ENCODE assay signal across 8 mouse cellular contexts in genomic region chr8:71462786-71463185, GRCm38 (mm10). TPM values are rescaled to one million over a fixed set of nuclear protein-coding genes. Genes with fewer than 3 reads are reported as not detected.
A peak's percentile ranks its signal among the peaks of the same experiment; 100 is the strongest.
DNase-seq lines count a peak whose midpoint lies in the region.

No protein-coding gene starts in this region.

- no peaks in the 10 kb centered on the region; the same call in 1 of the 2 replicates for H3K79me2 ChIP-seq in macrophage (ENCODE audit: inconsistent target)

- WGBS in macrophage (ENCODE audit: missing documents) = 11% methylated on average over 16 of the region's 16 CpGs

- no peak overlapping the region for H3K27ac ChIP-seq in macrophage

- intact Hi-C loops in heart, postnatal 14 days (cut with DNase I) = loop anchor here (2.0 to 5.0 kb wide), 4 partner anchors 20 to 190 kb away; partner anchors contain the start of genes Haus8, Myo9b, Nr2f6 and Use1

- no peaks in the 10 kb centered on the region for H3K27me3 ChIP-seq in splenic B cell, adult 2 months (ENCODE audit: control insufficient read depth, insufficient read depth, low read length, poor library complexity, severe bottlenecking)

- peak; percentile 95 for DNase-seq in CD4-positive, CD25-positive, alpha-beta regulatory T cell, adult 2 months (ENCODE audit: low read depth, low spot score)
- peak; percentile 86 for DNase-seq in Muller cell, postnatal 12 days (ENCODE audit: inconsistent ontology term)
- DNase-seq in embryo, embryonic 11 days = peak; percentile 60
- peak; percentile 45 to 54 for DNase-seq in heart, postnatal 14 days
- peak; percentile 58 to 68 for DNase-seq in layer of hippocampus, postnatal 14 days (ENCODE audit: low spot score in 2 of 2)
- peak; percentile 77 for DNase-seq in splenic B cell, adult 2 months (ENCODE audit: low read depth, low spot score)
- no peak for DNase-seq in urinary bladder, postnatal 25 days (ENCODE audit: low spot score)

- no peaks in the 10 kb centered on the region for H3K36me3 ChIP-seq in macrophage (ENCODE audit: inconsistent target)
- no peaks in the 10 kb centered on the region; the same call in none of the 2 replicates for H3K36me3 ChIP-seq in splenic B cell, adult 2 months (ENCODE audit: control insufficient read depth, insufficient read depth, low read length, poor library complexity, severe bottlenecking)

- H3K4me3 ChIP-seq in macrophage (ENCODE audit: inconsistent target) = peak overlapping the region; percentile 50

RNA-seq across cellular contexts. Expression of gene Abhd8, which starts 0.7 kb away (rescaled TPM):
- total RNA-seq in heart, postnatal 14 days (2021) = 10 to 100 TPM; 29.1 to 31.9 TPM
- total RNA-seq in layer of hippocampus, postnatal 14 days (2021) = 100 to 1,000 TPM; 179 to 181 TPM
- total RNA-seq in macrophage (2018; cell fraction: chromatin; rRNA removed) = 1 to 10 TPM in 13 of 26 experiments, under 1 TPM in 8, not detected in 5; 0.29 to 6.2 (median 1.4) TPM
- 10 to 100 TPM in 8 of 26 experiments, 1 to 10 TPM in 18; 4.8 to 13.6 (median 7.7) TPM for total RNA-seq in macrophage (2018; cell fraction: cytosol; rRNA removed)
- total RNA-seq in macrophage (2018; cell fraction: nucleus; rRNA removed) = 1 to 10 TPM in 25 of 26 experiments, under 1 TPM in 1; 0.64 to 4.5 (median 2.2) TPM
- 3.6 to 9.9 TPM (median 9.8 TPM) in 3 replicates for polyA plus RNA-seq in macrophage (2018)

RNA-seq across cellular contexts. Expression of gene Mrpl34, which starts 2.0 kb away (rescaled TPM):
- total RNA-seq in heart, postnatal 14 days (2021) = 100 to 1,000 TPM; 111 to 124 TPM
- total RNA-seq in layer of hippocampus, postnatal 14 days (2021) = 10 to 100 TPM; 52.6 to 62.7 TPM
- 10 to 100 TPM in 6 of 26 experiments, 1 to 10 TPM in 11, not detected in 9; 1.4 to 18.2 (median 7.3) TPM for total RNA-seq in macrophage (2018; cell fraction: chromatin; rRNA removed)
- 10 to 100 TPM; 47.2 to 99.6 (median 71.8) TPM for total RNA-seq in macrophage (2018; cell fraction: cytosol; rRNA removed)
- 10 to 100 TPM in 16 of 26 experiments, 1 to 10 TPM in 10; 4.4 to 33.6 (median 18.9) TPM for total RNA-seq in macrophage (2018; cell fraction: nucleus; rRNA removed)
- 46.4 to 67.5 TPM (median 63.1 TPM) in 3 replicates for polyA plus RNA-seq in macrophage (2018)

RNA-seq across cellular contexts. Expression of gene Dda1, which starts 6.2 kb away (rescaled TPM):
- total RNA-seq in heart, postnatal 14 days (2021) = 10 to 100 TPM; 33.5 to 36.4 TPM
- total RNA-seq in layer of hippocampus, postnatal 14 days (2021) = 100 to 1,000 TPM; 104 to 110 TPM
- 10 to 100 TPM; 25.9 to 80.6 (median 51.8) TPM for total RNA-seq in macrophage (2018; cell fraction: chromatin; rRNA removed)
- total RNA-seq in macrophage (2018; cell fraction: cytosol; rRNA removed) = 10 to 100 TPM; 45.7 to 57.6 (median 51.8) TPM
- total RNA-seq in macrophage (2018; cell fraction: nucleus; rRNA removed) = 10 to 100 TPM; 26.9 to 62.9 (median 43.8) TPM
- 36.3 to 50.7 TPM (median 38.5 TPM) in 3 replicates for polyA plus RNA-seq in macrophage (2018)

RNA-seq across cellular contexts. Expression of gene Ano8, which starts 23.0 kb away (rescaled TPM):
- total RNA-seq in heart, postnatal 14 days (2021) = 10 to 100 TPM; 16.6 to 18.4 TPM
- total RNA-seq in layer of hippocampus, postnatal 14 days (2021) = 10 to 100 TPM; 60.1 to 62.4 TPM
- total RNA-seq in macrophage (2018; cell fraction: chromatin; rRNA removed) = 10 to 100 TPM in 25 of 26 experiments, 1 to 10 TPM in 1; 8.5 to 42.4 (median 23.5) TPM
- 1 to 10 TPM; 4.7 to 9.2 (median 6.8) TPM for total RNA-seq in macrophage (2018; cell fraction: cytosol; rRNA removed)
- 10 to 100 TPM in 23 of 26 experiments, 1 to 10 TPM in 3; 7.0 to 31.2 (median 19.1) TPM for total RNA-seq in macrophage (2018; cell fraction: nucleus; rRNA removed)
- 3.4 to 7.2 TPM (median 6.4 TPM) in 3 replicates for polyA plus RNA-seq in macrophage (2018)

RNA-seq across cellular contexts. Expression of gene Gtpbp3, which starts 25.1 kb away (rescaled TPM):
- total RNA-seq in heart, postnatal 14 days (2021) = 10 to 100 TPM; 16.4 to 18.7 TPM
- 10 to 100 TPM; 30.6 to 33.3 TPM for total RNA-seq in layer of hippocampus, postnatal 14 days (2021)
- total RNA-seq in macrophage (2018; cell fraction: chromatin; rRNA removed) = 10 to 100 TPM in 19 of 26 experiments, 1 to 10 TPM in 7; 1.5 to 39.5 (median 21.6) TPM
- total RNA-seq in macrophage (2018; cell fraction: cytosol; rRNA removed) = 10 to 100 TPM in 17 of 26 experiments, 1 to 10 TPM in 9; 3.7 to 17.6 (median 12.6) TPM
- total RNA-seq in macrophage (2018; cell fraction: nucleus; rRNA removed) = 10 to 100 TPM in 19 of 26 experiments, 1 to 10 TPM in 7; 2.7 to 32.3 (median 14.0) TPM
- polyA plus RNA-seq in macrophage (2018) = 4.0 to 12.7 TPM (median 11.4 TPM) in 3 replicates

Comparison
In these comparisons a context has a peak if more than half of its experiments do, and no peak if none do; other contexts are left out.
1. RNA of gene Abhd8, which starts 0.7 kb away (total RNA-seq): 179 to 181 TPM in layer of hippocampus, postnatal 14 days; 29.1 to 31.9 TPM in heart, postnatal 14 days; every median in the first group is over 4 times any median in the second.